Mouse (Mus musculus): ENCODE results near the gene Spint2. TPM values are rescaled to one million over a fixed set of nuclear protein-coding genes. Genes with fewer than 3 reads are reported as not detected.

Gene Spint2
- polyA plus RNA-seq (2021; fragmentation: Nextera tagmentation) = 38.0 and 89.1 TPM in 2 replicates
- long read RNA-seq, experiment 1, transcript Spint2-202 (6 exons, 1,211 nt) = major isoform, 38 of 54 reads
- long read RNA-seq, experiment 1, partial matches to known transcripts = 8 of 54 reads
- long read RNA-seq, experiment 1, other reads (novel, unspliced or antisense) = 1 of 54 reads
- long read RNA-seq, experiment 2, transcript Spint2-202 (6 exons, 1,211 nt) = major isoform, 26 of 37 reads
- long read RNA-seq, experiment 2, partial matches to known transcripts = 4 of 37 reads
- long read RNA-seq, experiment 2, other reads (novel, unspliced or antisense) = 2 of 37 reads

GRCm38 (mm10) chr7:29281201-29282073 lies at the start of gene Spint2:
TSS of gene Spint2 (minus strand) at chr7:29281912.

GRCm38 (mm10) chr7:29303738-29304462 lies 22.2 kb upstream of the Spint2 start, which contains the start of gene Dpf1:
TSS of gene Dpf1 (plus strand) at chr7:29303951.

GRCm38 (mm10) chr7:29288942-29289638 lies 7.4 kb upstream of the Spint2 start, which contains the start of gene Ppp1r14a:
TSS of gene Ppp1r14a (plus strand) at chr7:29289308.

GRCm38 (mm10) chr7:29248261-29248841 lies 33.4 kb downstream of the Spint2 start, which contains the start of gene 2200002D01Rik:
TSS of gene 2200002D01Rik (minus strand) at chr7:29248466.

GRCm38 (mm10) chr7:29238019-29238967 lies 43.4 kb downstream of the Spint2 start, which contains the start of gene Yif1b:
TSS of gene Yif1b (plus strand) at chr7:29238329.

GRCm38 (mm10) chr7:29232247-29233013 lies 49.3 kb downstream of the Spint2 start, which contains the start of gene Kcnk6:
TSS of gene Kcnk6 (minus strand) at chr7:29232515.

GRCm38 (mm10) chr7:29213675-29214082 lies 68.0 kb downstream of the Spint2 start, which contains the start of gene Catsperg1:
TSS of gene Catsperg1 (minus strand) at chr7:29214035.

Other genes starting within 250 kb of the Spint2 start
- gene Ryr1, start 156.7 kb downstream of the Spint2 start, polyA plus RNA-seq (2021; fragmentation: Nextera tagmentation) = 2.2 and 2.4 TPM in 2 replicates
- gene Rasgrp4, start 147.1 kb downstream of the Spint2 start, polyA plus RNA-seq (2021; fragmentation: Nextera tagmentation) = 0.08 and 0.52 TPM in 2 replicates
- 60.6 and 63.0 TPM in 2 replicates for gene Fam98c, start 125.7 kb downstream of the Spint2 start, polyA plus RNA-seq (2021; fragmentation: Nextera tagmentation)
- 0.11 and 0.20 TPM in 2 replicates for gene Ggn, start 111.7 kb downstream of the Spint2 start, polyA plus RNA-seq (2021; fragmentation: Nextera tagmentation)
- gene Spred3, start 111.5 kb downstream of the Spint2 start, polyA plus RNA-seq (2021; fragmentation: Nextera tagmentation) = 2.1 and 2.8 TPM in 2 replicates
- gene Psmd8, start 101.2 kb downstream of the Spint2 start, polyA plus RNA-seq (2021; fragmentation: Nextera tagmentation) = 253 and 274 TPM in 2 replicates
- gene Catsperg1, start 67.9 kb downstream of the Spint2 start, polyA plus RNA-seq (2021; fragmentation: Nextera tagmentation) = not detected in 2 replicates
- 0.65 and 1.0 TPM in 2 replicates for gene Kcnk6, start 49.4 kb downstream of the Spint2 start, polyA plus RNA-seq (2021; fragmentation: Nextera tagmentation)
- gene Yif1b, start 43.6 kb downstream of the Spint2 start, polyA plus RNA-seq (2021; fragmentation: Nextera tagmentation) = 134 and 143 TPM in 2 replicates
- 0.39 and 0.77 TPM in 2 replicates for gene 2200002D01Rik, start 33.4 kb downstream of the Spint2 start, polyA plus RNA-seq (2021; fragmentation: Nextera tagmentation)
- gene Ppp1r14a, start 7.4 kb upstream of the Spint2 start, polyA plus RNA-seq (2021; fragmentation: Nextera tagmentation) = 13.6 and 15.6 TPM in 2 replicates
- gene Dpf1, start 22.0 kb upstream of the Spint2 start, polyA plus RNA-seq (2021; fragmentation: Nextera tagmentation) = 43.6 and 49.5 TPM in 2 replicates
- 38.4 and 41.6 TPM in 2 replicates for gene Sipa1l3, start 236.7 kb upstream of the Spint2 start, polyA plus RNA-seq (2021; fragmentation: Nextera tagmentation)

All from layer of hippocampus, adult 6 months (tissue).